Mouse (Mus musculus) ES-E14 (cell line): ENCODE results near the gene Haus6.
"Not testable (repeated sequence)": the region's sequence is repeated elsewhere in the genome, so short reads cannot be mapped to it uniquely, and the experiment has no call there.

Experiments
- MAFK ChIP-seq: IDR thresholded peaks from 2 replicates; pipeline ENCODE4 v1.6.1; 2014; ENCODE audit warnings: mild to moderate bottlenecking, low read depth, low read length, inconsistent platforms; ENCODE audit not compliant: insufficient read depth
- ZC3H11A ChIP-seq: IDR thresholded peaks from 2 replicates; pipeline ENCODE4 v1.6.1; 2012; ENCODE audit warnings: low read depth, mild to moderate bottlenecking, inconsistent platforms, low read length, borderline replicate concordance

DNA sequence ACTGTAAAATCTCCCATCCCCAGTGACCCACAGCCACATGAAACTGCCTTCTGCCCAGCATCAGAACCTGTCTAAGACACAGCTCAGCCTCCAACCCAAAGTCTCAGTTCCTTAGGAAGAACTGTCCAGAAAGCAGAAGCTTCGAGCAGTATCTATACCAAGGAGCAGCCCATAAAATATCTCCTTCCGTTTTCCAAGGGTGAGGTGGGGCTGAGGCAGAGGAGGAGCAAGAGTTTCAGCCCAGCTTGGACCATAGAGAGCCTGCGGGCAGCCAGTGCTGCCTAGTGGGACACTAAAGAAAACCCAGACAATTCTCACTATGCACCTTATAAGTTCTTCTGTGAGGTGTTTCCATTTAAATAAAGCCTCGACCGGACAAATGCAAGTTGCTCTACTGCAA, 20.7 kb upstream of the Haus6 start:
- TF ChIP-seq ZC3H11A, MAFK: not testable (repeated sequence)
